Mouse (Mus musculus) large intestine, adult 2 months (tissue): ENCODE measurements around the gene Ola1. TPM values are rescaled to one million over a fixed set of nuclear protein-coding genes. Genes with fewer than 3 reads are reported as not detected.

Experiments used
- polyA plus RNA-seq: library from polyadenylated mRNA; depleted of rRNA; stranded (reverse); fragments of >200 nt; gene quantifications from 2 replicates; pipeline ENCODE4 v1.2.3, GENCODE M21; 2012; rRNA removed

Ola1 gene
- polyA plus RNA-seq, 1 experiment = 9.5 TPM

Other genes starting within 250 kb of the Ola1 start
- gene Sp3, start 238.5 kb downstream of the Ola1 start, polyA plus RNA-seq = 13.3 and 23.5 TPM in 2 replicates
- gene Gm11084, start 232.2 kb downstream of the Ola1 start, polyA plus RNA-seq = not detected in 2 replicates
- 0.29 TPM in 1 of 2 replicates, not detected in the other for gene Sp9, start 53.0 kb upstream of the Ola1 start, polyA plus RNA-seq
- 3.3 and 3.8 TPM in 2 replicates for gene Scrn3, start 93.7 kb upstream of the Ola1 start, polyA plus RNA-seq
- gene Cir1, start 93.8 kb upstream of the Ola1 start, polyA plus RNA-seq = 1.8 and 2.3 TPM in 2 replicates
- 3.1 and 10.6 TPM in 2 replicates for gene Gpr155, start 167.6 kb upstream of the Ola1 start, polyA plus RNA-seq